In genomic region chr3:115792606-115793005, GRCm38 (mm10) we compare ENCODE assay signal across 10 mouse cellular contexts.
A peak's percentile ranks its signal among the peaks of the same experiment; 100 is the strongest.
DNase-seq lines count a peak whose midpoint lies in the region; ATAC-seq and TF ChIP-seq lines count a peak whose summit lies in the region.
"Had no signal": no experiment of that assay in that cellular context is flagged by ENCODE, and none has a peak within 500 bp of the region (broad histone marks: within the 10 kb centered on the region; RNA-seq: fewer than 3 reads in every experiment).

No protein-coding gene starts in this region.

- no peak overlapping the region for H3K27ac ChIP-seq in hindbrain, embryonic 11.5 days (ENCODE audit: low read depth, low read length)
- H3K27ac ChIP-seq in hindbrain, postnatal 0 days, result no peak overlapping the region
- peak overlapping the region; percentile 15; the same call in 1 of the 2 replicates for H3K27ac ChIP-seq in brown adipose tissue, adult 24 weeks (replicated peaks; ENCODE audit: low read depth, low read length)
- peak overlapping the region; percentile 76 for H3K27ac ChIP-seq in liver, embryonic 13.5 days
- H3K27ac ChIP-seq: embryonic facial prominence, embryonic 12.5 days had no signal

- H3K9ac ChIP-seq in hindbrain, embryonic 11.5 days (ENCODE audit: low read depth, low read length), result no peak overlapping the region
- no peak overlapping the region for H3K9ac ChIP-seq in hindbrain, postnatal 0 days (replicated peaks; ENCODE audit: low read length)
- H3K9ac ChIP-seq in liver, embryonic 13.5 days, result no peak overlapping the region
- H3K9ac ChIP-seq: embryonic facial prominence, embryonic 12.5 days had no signal

- no peaks in the 10 kb centered on the region for H3K27me3 ChIP-seq in hindbrain, embryonic 11.5 days (ENCODE audit: control insufficient read depth, insufficient read depth, low read length)
- no peaks in the 10 kb centered on the region for H3K27me3 ChIP-seq in hindbrain, postnatal 0 days (ENCODE audit: insufficient read depth, low read length)
- no peaks in the 10 kb centered on the region for H3K27me3 ChIP-seq in liver, embryonic 13.5 days

- no peaks in the 10 kb centered on the region for H3K36me3 ChIP-seq in hindbrain, embryonic 11.5 days (ENCODE audit: control insufficient read depth, insufficient read depth, low read length)
- no peaks in the 10 kb centered on the region for H3K36me3 ChIP-seq in hindbrain, postnatal 0 days (ENCODE audit: insufficient read depth, low read length)
- no peaks in the 10 kb centered on the region for H3K36me3 ChIP-seq in liver, embryonic 13.5 days
- H3K36me3 ChIP-seq: embryonic facial prominence, embryonic 12.5 days had no signal

- DNase-seq in hindbrain, embryonic 11.5 days (ENCODE audit: low spot score), result no peak
- no peak for DNase-seq in hindbrain, postnatal 0 days (ENCODE audit: low spot score)
- no peak for DNase-seq in liver, embryonic 13.5 days
- no peak for DNase-seq in cerebellum, adult 9-11 months
- DNase-seq in lung, postnatal 10 days, result no peak
- no peak for DNase-seq in right cerebral cortex, adult 18-20 months
- DNase-seq: cerebellum, postnatal 14 days had no signal

- H3K4me2 ChIP-seq in hindbrain, embryonic 11.5 days (replicated peaks; ENCODE audit: low read depth, low read length), result no peak overlapping the region
- H3K4me2 ChIP-seq in hindbrain, postnatal 0 days (ENCODE audit: low read depth, low read length), result no peak overlapping the region
- peak overlapping the region; percentile 43 for H3K4me2 ChIP-seq in liver, embryonic 13.5 days
- H3K4me2 ChIP-seq: embryonic facial prominence, embryonic 12.5 days had no signal

- H3K4me3 ChIP-seq in hindbrain, embryonic 11.5 days (ENCODE audit: low read depth, low read length), result no peak overlapping the region
- no peak overlapping the region for H3K4me3 ChIP-seq in hindbrain, postnatal 0 days (ENCODE audit: low read length)
- no peak overlapping the region for H3K4me3 ChIP-seq in brown adipose tissue, adult 24 weeks (ENCODE audit: insufficient read depth, low read depth, low read length)
- H3K4me3 ChIP-seq in liver, embryonic 13.5 days (replicated peaks), result no peak overlapping the region
- H3K4me3 ChIP-seq: embryonic facial prominence, embryonic 12.5 days had no signal

- H3K9me3 ChIP-seq in hindbrain, embryonic 11.5 days (ENCODE audit: control insufficient read depth, low read length), result no peaks in the 10 kb centered on the region
- H3K9me3 ChIP-seq in hindbrain, postnatal 0 days (ENCODE audit: low read length), result no peaks in the 10 kb centered on the region
- no peaks in the 10 kb centered on the region for H3K9me3 ChIP-seq in liver, embryonic 13.5 days (replicated peaks)
- H3K9me3 ChIP-seq: embryonic facial prominence, embryonic 12.5 days had no signal

- TF ChIP-seq CTCF in hindbrain, postnatal 0 days (IDR thresholded peaks at IDR 0.05; ENCODE audit: low read depth), result no peak

- no peaks in the 10 kb centered on the region for H3K4me1 ChIP-seq in hindbrain, embryonic 11.5 days (replicated peaks; ENCODE audit: control insufficient read depth, insufficient read depth, low read length)
- no peaks in the 10 kb centered on the region for H3K4me1 ChIP-seq in hindbrain, postnatal 0 days (ENCODE audit: insufficient read depth, low read length)
- H3K4me1 ChIP-seq in brown adipose tissue, adult 24 weeks (ENCODE audit: control insufficient read depth, insufficient read depth, insufficient read length, low read length), result peaks cover 7% of the 10 kb centered on the region; the same call in 1 of the 2 replicates
- H3K4me1 ChIP-seq in liver, embryonic 13.5 days (replicated peaks), result peaks cover 26% of the 10 kb centered on the region

- WGBS in hindbrain, embryonic 11.5 days, result 58% methylated on average over 4 of the region's 4 CpGs
- 55% methylated on average over 4 of the region's 4 CpGs for WGBS in hindbrain, postnatal 0 days
- 8% methylated on average over 4 of the region's 4 CpGs for WGBS in liver, embryonic 13.5 days (ENCODE audit: insufficient replicate concordance)

- peak; percentile 49; the same call in 1 of the 2 replicates for ATAC-seq in hindbrain, embryonic 11.5 days (ENCODE audit: low FRiP score)
- ATAC-seq in hindbrain, postnatal 0 days, result no peak
- 0 out of 2 replicates have a peak, but pooled peaks have one; percentile 20 for ATAC-seq in common myeloid progenitor, adult 5-6 weeks (replicated peaks; ENCODE audit: low read depth, poor library complexity, severe bottlenecking)
- ATAC-seq in liver, embryonic 13.5 days (ENCODE audit: low read depth), result peak; percentile 76

Comparison
In these comparisons a context has a peak if more than half of its experiments do, and no peak if none do; other contexts are left out.
1. H3K27ac ChIP-seq: peak in brown adipose tissue, adult 24 weeks (single experiment) and liver, embryonic 13.5 days (single experiment); none in hindbrain, embryonic 11.5 days (single experiment) and hindbrain, postnatal 0 days (single experiment).